Mouse (Mus musculus) frontal cortex, postnatal 25 days (tissue): Measurements from ENCODE around the gene Clcn7.

ENCODE experiments used
- DNase-seq, 2 experiments: peaks; one replicate each; pipeline ENCODE4 v3.0.0; 2022; ENCODE audit warnings: low spot score in 2 of 2

Clcn7 gene

DNA sequence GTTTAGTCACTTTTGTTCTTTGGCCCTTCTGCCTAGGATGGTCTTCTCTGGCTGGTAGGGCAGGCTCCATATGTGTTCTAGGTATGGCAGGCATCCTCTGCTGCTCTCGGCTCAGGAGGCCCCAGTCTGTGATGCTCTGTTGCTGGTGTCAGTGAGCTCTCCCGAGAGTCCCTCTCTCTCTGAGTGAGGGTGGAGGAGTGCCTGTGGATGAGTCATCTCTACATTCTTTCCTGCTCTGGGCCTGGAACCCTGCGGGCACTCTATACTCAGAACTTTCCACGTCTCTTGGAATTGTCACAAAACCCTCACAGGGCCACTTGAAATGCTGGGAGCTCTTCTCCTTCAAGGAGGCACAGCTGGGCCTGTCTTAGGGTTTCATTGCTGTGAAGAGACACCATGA lies 78.5 kb downstream of the Clcn7 start:
- DNase-seq, result no peak
